Mouse (Mus musculus): ENCODE measurements around the gene Psen2. TPM values are rescaled to one million over a fixed set of nuclear protein-coding genes. Genes with fewer than 3 reads are reported as not detected.

Psen2 gene
- polyA plus RNA-seq, 1 experiment from 2014 or later, result 9.4 TPM

GRCm38 (mm10) chr1:180296088-180296487, 32.9 kb upstream of the Psen2 start:
- ATAC-seq (ENCODE audit: insufficient number of reproducible peaks, insufficient read depth, low FRiP score, low TSS enrichment, low read depth), result no peak
- H3K4me1 ChIP-seq, result peaks cover 13% of the 10 kb centered on the region
- H3K4me2 ChIP-seq, result no peak overlapping the region
- no peaks in the 10 kb centered on the region for H3K36me3 ChIP-seq
- H3K27me3 ChIP-seq, result no peaks in the 10 kb centered on the region
- WGBS, result 87% methylated on average over 9 of the region's 9 CpGs
- no peak overlapping the region for H3K4me3 ChIP-seq
- H3K9me3 ChIP-seq, result no peaks in the 10 kb centered on the region
- no peak overlapping the region for H3K9ac ChIP-seq
- no peak overlapping the region for H3K27ac ChIP-seq

GRCm38 (mm10) chr1:180290358-180290757, 27.1 kb upstream of the Psen2 start:
- no peaks in the 10 kb centered on the region for H3K36me3 ChIP-seq
- peaks cover 24% of the 10 kb centered on the region for H3K4me1 ChIP-seq
- H3K4me3 ChIP-seq, result no peak overlapping the region
- H3K27me3 ChIP-seq, result no peaks in the 10 kb centered on the region
- ATAC-seq (ENCODE audit: insufficient number of reproducible peaks, insufficient read depth, low FRiP score, low TSS enrichment, low read depth), result no peak
- H3K4me2 ChIP-seq, result no peak overlapping the region
- 86% methylated on average over 4 of the region's 4 CpGs for WGBS
- H3K27ac ChIP-seq, result no peak overlapping the region
- no peak overlapping the region for H3K9ac ChIP-seq
- H3K9me3 ChIP-seq, result no peaks in the 10 kb centered on the region

- 81% methylated on average over 5 of the region's 5 CpGs for WGBS
- no peak for ATAC-seq (ENCODE audit: insufficient number of reproducible peaks, insufficient read depth, low FRiP score, low TSS enrichment, low read depth)
Observed at GRCm38 (mm10) chr1:180289788-180290187, 26.6 kb upstream of the Psen2 start.

GRCm38 (mm10) chr1:180288872-180289468, 25.7 kb upstream of the Psen2 start:
- Histone ChIP-seq H3K36me3 (no peaks in the 10 kb centered on the region), H3K9me3 (no peaks in the 10 kb centered on the region), H3K4me1 (peaks cover 38% of the 10 kb centered on the region), H3K4me3 (no peak overlapping the region), H3K27ac (no peak overlapping the region), H3K4me2 (no peak overlapping the region), H3K9ac (no peak overlapping the region), H3K27me3 (no peaks in the 10 kb centered on the region)
- 82% methylated on average over 7 of the region's 7 CpGs for WGBS
- no peak for ATAC-seq (ENCODE audit: insufficient number of reproducible peaks, insufficient read depth, low FRiP score, low TSS enrichment, low read depth)

More at GRCm38 (mm10) chr1:180289788-180290187, 26.6 kb upstream of the Psen2 start:
- Histone ChIP-seq H3K9ac (no peak overlapping the region), H3K27ac (no peak overlapping the region), H3K27me3 (no peaks in the 10 kb centered on the region), H3K4me3 (no peak overlapping the region), H3K4me2 (no peak overlapping the region), H3K36me3 (no peaks in the 10 kb centered on the region), H3K9me3 (no peaks in the 10 kb centered on the region), H3K4me1 (peaks cover 30% of the 10 kb centered on the region)

GRCm38 (mm10) chr1:180288227-180288626, 25.0 kb upstream of the Psen2 start:
- Histone ChIP-seq H3K4me3 (no peak overlapping the region), H3K9ac (no peak overlapping the region), H3K36me3 (no peaks in the 10 kb centered on the region), H3K9me3 (no peaks in the 10 kb centered on the region), H3K4me1 (peaks cover 44% of the 10 kb centered on the region), H3K27ac (no peak overlapping the region), H3K4me2 (no peak overlapping the region), H3K27me3 (no peaks in the 10 kb centered on the region)
- 70% methylated on average over 7 of the region's 7 CpGs for WGBS
- no peak for ATAC-seq (ENCODE audit: insufficient number of reproducible peaks, insufficient read depth, low FRiP score, low TSS enrichment, low read depth)

- no peak for ATAC-seq (ENCODE audit: insufficient number of reproducible peaks, insufficient read depth, low FRiP score, low TSS enrichment, low read depth)
- Histone ChIP-seq H3K4me2 (peak overlapping the region; percentile 20; the same call in 1 of the 2 replicates), H3K27ac (peak overlapping the region; percentile 55), H3K4me3 (no peak overlapping the region), H3K9ac (no peak overlapping the region), H3K9me3 (no peaks in the 10 kb centered on the region), H3K4me1 (peaks cover 48% of the 10 kb centered on the region), H3K27me3 (no peaks in the 10 kb centered on the region), H3K36me3 (no peaks in the 10 kb centered on the region)
- 37% methylated on average over 15 of the region's 15 CpGs for WGBS
Observed at GRCm38 (mm10) chr1:180286081-180286831, 23.0 kb upstream of the Psen2 start.

- Histone ChIP-seq H3K4me3 (no peak overlapping the region), H3K27ac (peak overlapping the region; percentile 51), H3K9ac (no peak overlapping the region), H3K4me2 (peak overlapping the region; percentile 29), H3K36me3 (no peaks in the 10 kb centered on the region), H3K27me3 (no peaks in the 10 kb centered on the region), H3K4me1 (peaks cover 52% of the 10 kb centered on the region), H3K9me3 (no peaks in the 10 kb centered on the region)
- 18% methylated on average over 16 of the region's 16 CpGs for WGBS
- 0 out of 2 replicates have a peak, but pooled peaks have one; percentile 13 for ATAC-seq (ENCODE audit: insufficient number of reproducible peaks, insufficient read depth, low FRiP score, low TSS enrichment, low read depth)
Observed at GRCm38 (mm10) chr1:180283813-180284768, 20.9 kb upstream of the Psen2 start.

GRCm38 (mm10) chr1:180282581-180282980, 19.3 kb upstream of the Psen2 start:
- no peak overlapping the region for H3K4me2 ChIP-seq
- H3K27me3 ChIP-seq, result no peaks in the 10 kb centered on the region
- H3K4me3 ChIP-seq, result no peak overlapping the region
- WGBS, result 18% methylated on average over 6 of the region's 6 CpGs
- H3K9me3 ChIP-seq, result no peaks in the 10 kb centered on the region
- H3K27ac ChIP-seq, result no peak overlapping the region
- no peaks in the 10 kb centered on the region for H3K36me3 ChIP-seq
- peaks cover 51% of the 10 kb centered on the region for H3K4me1 ChIP-seq
- no peak overlapping the region for H3K9ac ChIP-seq
- no peak for ATAC-seq (ENCODE audit: insufficient number of reproducible peaks, insufficient read depth, low FRiP score, low TSS enrichment, low read depth)

- ATAC-seq (ENCODE audit: insufficient number of reproducible peaks, insufficient read depth, low FRiP score, low TSS enrichment, low read depth), result peak; percentile 68; the same call in 1 of the 2 replicates
- H3K4me2 ChIP-seq, result peak overlapping the region; percentile 32
- H3K27ac ChIP-seq, result peak overlapping the region; percentile 18; the same call in 1 of the 2 replicates
- H3K27me3 ChIP-seq, result no peaks in the 10 kb centered on the region
- H3K9me3 ChIP-seq, result 0 out of 2 replicates have a peak, but pooled peaks cover 5% of the 10 kb centered on the region
- H3K9ac ChIP-seq, result peak overlapping the region; percentile 11; the same call in 1 of the 2 replicates
- H3K4me1 ChIP-seq, result peaks cover 26% of the 10 kb centered on the region
- no peaks in the 10 kb centered on the region for H3K36me3 ChIP-seq
- WGBS, result 30% methylated on average over 7 of the region's 7 CpGs
- no peak overlapping the region for H3K4me3 ChIP-seq
Observed at GRCm38 (mm10) chr1:180279648-180280047, 16.4 kb upstream of the Psen2 start.

- ATAC-seq (ENCODE audit: insufficient number of reproducible peaks, insufficient read depth, low FRiP score, low TSS enrichment, low read depth), result no peak
- Histone ChIP-seq H3K9me3 (0 out of 2 replicates have a peak, but pooled peaks cover 5% of the 10 kb centered on the region), H3K4me3 (no peak overlapping the region), H3K4me1 (peaks cover 11% of the 10 kb centered on the region), H3K27me3 (no peaks in the 10 kb centered on the region), H3K9ac (no peak overlapping the region), H3K27ac (no peak overlapping the region), H3K36me3 (no peaks in the 10 kb centered on the region), H3K4me2 (no peak overlapping the region)
- WGBS, result 57% methylated on average over 9 of the region's 9 CpGs
Observed at GRCm38 (mm10) chr1:180277563-180277962, 14.3 kb upstream of the Psen2 start.

GRCm38 (mm10) chr1:180274725-180275308, 11.6 kb upstream of the Psen2 start:
- Histone ChIP-seq H3K27ac (no peak overlapping the region), H3K4me2 (no peak overlapping the region), H3K4me1 (peaks cover 7% of the 10 kb centered on the region), H3K4me3 (no peak overlapping the region), H3K36me3 (no peaks in the 10 kb centered on the region), H3K9me3 (0 out of 2 replicates have a peak, but pooled peaks cover 5% of the 10 kb centered on the region), H3K27me3 (no peaks in the 10 kb centered on the region), H3K9ac (no peak overlapping the region)
- no peak for ATAC-seq (ENCODE audit: insufficient number of reproducible peaks, insufficient read depth, low FRiP score, low TSS enrichment, low read depth)
- WGBS, result 79% methylated on average over 10 of the region's 10 CpGs
